Mouse (Mus musculus): ENCODE data around the gene Megf9. TPM values are rescaled to one million over a fixed set of nuclear protein-coding genes. Genes with fewer than 3 reads are reported as not detected.

Gene Megf9
- polyA plus RNA-seq, 1 experiment = 8.9 TPM

GRCm38 (mm10) chr4:70409456-70409855, 125.3 kb downstream of the Megf9 start:
- no peak for TF ChIP-seq POLR2A (IDR thresholded peaks at IDR 0.05; ENCODE audit: low read depth, low read length)
- no peaks in the 10 kb centered on the region for H3K27me3 ChIP-seq (replicated peaks; ENCODE audit: control insufficient read depth, insufficient read depth, low read length)
- no peaks in the 10 kb centered on the region; the same call in 1 of the 2 replicates for H3K4me1 ChIP-seq (ENCODE audit: control insufficient read depth, insufficient read depth, low read length)
- DNase-seq = no peak
- no peaks in the 10 kb centered on the region for H3K36me3 ChIP-seq (ENCODE audit: control insufficient read depth, insufficient read depth, low read length)
- no peak overlapping the region for H3K4me3 ChIP-seq (ENCODE audit: insufficient read depth, low read depth, low read length)
- 20% methylated on average over 9 of the region's 9 CpGs for WGBS
- no peak overlapping the region for H3K27ac ChIP-seq (ENCODE audit: insufficient read depth, low read depth, low read length)

- TF ChIP-seq POLR2A (IDR thresholded peaks at IDR 0.05; ENCODE audit: low read depth, low read length) (no peak), CTCF (conservative IDR thresholded peaks at IDR 0.05; ENCODE audit: insufficient read depth, insufficient read length, low read depth, low read length) (no peak; the same call in 1 of the 2 replicates)
- Histone ChIP-seq H3K4me3 (ENCODE audit: insufficient read depth, low read depth, low read length) (no peak overlapping the region), H3K4me1 (ENCODE audit: control insufficient read depth, insufficient read depth, low read length) (no peaks in the 10 kb centered on the region), H3K27me3 (replicated peaks; ENCODE audit: control insufficient read depth, insufficient read depth, low read length) (no peaks in the 10 kb centered on the region), H3K27ac (ENCODE audit: insufficient read depth, low read depth, low read length) (no peak overlapping the region), H3K36me3 (ENCODE audit: control insufficient read depth, insufficient read depth, low read length) (no peaks in the 10 kb centered on the region)
- DNase-seq = peak; percentile 4
- 59% methylated on average over 9 of the region's 9 CpGs for WGBS
Measured at GRCm38 (mm10) chr4:70402109-70402819, 132.5 kb downstream of the Megf9 start.

- 85% methylated on average over 5 of the region's 5 CpGs for WGBS
- H3K36me3 ChIP-seq (ENCODE audit: control insufficient read depth, insufficient read depth, low read length) = no peaks in the 10 kb centered on the region
Measured at GRCm38 (mm10) chr4:70399476-70399875, 135.3 kb downstream of the Megf9 start.

GRCm38 (mm10) chr4:70399074-70399473, 135.7 kb downstream of the Megf9 start:
- no peak for TF ChIP-seq POLR2A (IDR thresholded peaks at IDR 0.05; ENCODE audit: low read depth, low read length)
- no peak overlapping the region for H3K27ac ChIP-seq (ENCODE audit: insufficient read depth, low read depth, low read length)
- no peak for DNase-seq
- no peaks in the 10 kb centered on the region for H3K36me3 ChIP-seq (ENCODE audit: control insufficient read depth, insufficient read depth, low read length)
- no peaks in the 10 kb centered on the region for H3K27me3 ChIP-seq (replicated peaks; ENCODE audit: control insufficient read depth, insufficient read depth, low read length)
- WGBS = 98% methylated on average over 2 of the region's 2 CpGs
- no peak overlapping the region for H3K4me3 ChIP-seq (ENCODE audit: insufficient read depth, low read depth, low read length)
- H3K4me1 ChIP-seq (ENCODE audit: control insufficient read depth, insufficient read depth, low read length) = no peaks in the 10 kb centered on the region

More at GRCm38 (mm10) chr4:70399476-70399875, 135.3 kb downstream of the Megf9 start:
- Histone ChIP-seq H3K4me1 (ENCODE audit: control insufficient read depth, insufficient read depth, low read length) (no peaks in the 10 kb centered on the region), H3K27ac (ENCODE audit: insufficient read depth, low read depth, low read length) (no peak overlapping the region), H3K4me3 (ENCODE audit: insufficient read depth, low read depth, low read length) (no peak overlapping the region), H3K27me3 (replicated peaks; ENCODE audit: control insufficient read depth, insufficient read depth, low read length) (no peaks in the 10 kb centered on the region)
- TF ChIP-seq CTCF (conservative IDR thresholded peaks at IDR 0.05; ENCODE audit: insufficient read depth, insufficient read length, low read depth, low read length) (no peak), POLR2A (IDR thresholded peaks at IDR 0.05; ENCODE audit: low read depth, low read length) (no peak)
- no peak for DNase-seq

GRCm38 (mm10) chr4:70398088-70398487, 136.7 kb downstream of the Megf9 start:
- no peak for DNase-seq
- TF ChIP-seq CTCF (conservative IDR thresholded peaks at IDR 0.05; ENCODE audit: insufficient read depth, insufficient read length, low read depth, low read length) = no peak
- 87% methylated on average over 4 of the region's 4 CpGs for WGBS
- H3K27me3 ChIP-seq (replicated peaks; ENCODE audit: control insufficient read depth, insufficient read depth, low read length) = no peaks in the 10 kb centered on the region
- H3K4me3 ChIP-seq (ENCODE audit: insufficient read depth, low read depth, low read length) = no peak overlapping the region
- H3K27ac ChIP-seq (ENCODE audit: insufficient read depth, low read depth, low read length) = no peak overlapping the region
- H3K36me3 ChIP-seq (ENCODE audit: control insufficient read depth, insufficient read depth, low read length) = no peaks in the 10 kb centered on the region
- H3K4me1 ChIP-seq (ENCODE audit: control insufficient read depth, insufficient read depth, low read length) = no peaks in the 10 kb centered on the region

- DNase-seq = no peak
- Histone ChIP-seq H3K36me3 (ENCODE audit: control insufficient read depth, insufficient read depth, low read length) (no peaks in the 10 kb centered on the region), H3K4me3 (ENCODE audit: insufficient read depth, low read depth, low read length) (no peak overlapping the region), H3K27ac (ENCODE audit: insufficient read depth, low read depth, low read length) (no peak overlapping the region), H3K4me1 (ENCODE audit: control insufficient read depth, insufficient read depth, low read length) (no peaks in the 10 kb centered on the region), H3K27me3 (replicated peaks; ENCODE audit: control insufficient read depth, insufficient read depth, low read length) (no peaks in the 10 kb centered on the region)
- no peak for TF ChIP-seq POLR2A (IDR thresholded peaks at IDR 0.05; ENCODE audit: low read depth, low read length)
- TF ChIP-seq CTCF (conservative IDR thresholded peaks at IDR 0.05; ENCODE audit: insufficient read depth, insufficient read length, low read depth, low read length) = no peak
- 82% methylated on average over 5 of the region's 5 CpGs for WGBS
Measured at GRCm38 (mm10) chr4:70396701-70397100, 138.1 kb downstream of the Megf9 start.

- WGBS = 80% methylated on average over 2 of the region's 2 CpGs
- Histone ChIP-seq H3K4me3 (ENCODE audit: insufficient read depth, low read depth, low read length) (no peak overlapping the region), H3K4me1 (ENCODE audit: control insufficient read depth, insufficient read depth, low read length) (no peaks in the 10 kb centered on the region), H3K27ac (ENCODE audit: insufficient read depth, low read depth, low read length) (no peak overlapping the region), H3K36me3 (ENCODE audit: control insufficient read depth, insufficient read depth, low read length) (no peaks in the 10 kb centered on the region), H3K27me3 (replicated peaks; ENCODE audit: control insufficient read depth, insufficient read depth, low read length) (no peaks in the 10 kb centered on the region)
- TF ChIP-seq CTCF (conservative IDR thresholded peaks at IDR 0.05; ENCODE audit: insufficient read depth, insufficient read length, low read depth, low read length) = no peak
- no peak for TF ChIP-seq POLR2A (IDR thresholded peaks at IDR 0.05; ENCODE audit: low read depth, low read length)
- DNase-seq = no peak
Measured at GRCm38 (mm10) chr4:70394736-70395135, 140.1 kb downstream of the Megf9 start.

All from kidney, adult 2 months (tissue).